Mouse (Mus musculus) forebrain, embryonic 12.5 days (tissue): ENCODE data around the gene Gm765. TPM values are rescaled to one million over a fixed set of nuclear protein-coding genes. Genes with fewer than 3 reads are reported as not detected.

Source experiments
- ATAC-seq: fragments of 200-750 bp; cut with Nextera tagmentation; 2 replicates; pipeline ENCODE4 v1.8.0; 2017; ENCODE audit warnings: moderate TSS enrichment; ENCODE audit not compliant: low FRiP score
- H3K27ac ChIP-seq: fragments of 300-500 bp; sonication (generic); 2 replicates; pipeline ENCODE4 v1.5.1; 2016; ENCODE audit warnings: mild to moderate bottlenecking
- H3K27me3 ChIP-seq: fragments of 300-500 bp; sonication (generic); 2 replicates; pipeline ENCODE4 v1.6.1; 2016; ENCODE audit warnings: mild to moderate bottlenecking
- H3K36me3 ChIP-seq: fragments of 300-500 bp; sonication (generic); replicated peaks from 2 replicates; pipeline ENCODE4 v1.6.1; 2016; ENCODE audit warnings: mild to moderate bottlenecking
- H3K4me1 ChIP-seq: fragments of 300-500 bp; sonication (generic); 2 replicates; pipeline ENCODE4 v1.6.1; 2016
- H3K4me2 ChIP-seq: fragments of 300-500 bp; sonication (generic); 2 replicates; pipeline ENCODE4 v1.6.1; 2016; ENCODE audit warnings: mild to moderate bottlenecking, moderate library complexity
- H3K4me3 ChIP-seq: fragments of 300-500 bp; sonication (generic); replicated peaks from 2 replicates; pipeline ENCODE4 v1.5.1; 2016; ENCODE audit warnings: mild to moderate bottlenecking
- H3K9ac ChIP-seq: fragments of 300-500 bp; sonication (generic); 2 replicates; pipeline ENCODE4 v1.6.1; 2016; ENCODE audit warnings: mild to moderate bottlenecking
- H3K9me3 ChIP-seq: fragments of 300-500 bp; sonication (generic); 2 replicates; pipeline ENCODE4 v1.6.1; 2016
- WGBS: fragments of 180-500 bp; shearing (Covaris S2); methylation state at CpG from one replicate; pipeline ENCODE4 v1.1.7; 2016; 5-methylcytosine and 5-hydroxymethylcytosine counted together
- polyA plus RNA-seq: library from polyadenylated mRNA; unstranded; fragments of >200 nt; fragmentation: Nextera tagmentation; extraction: Ambion mirVana; gene quantifications from 2 replicates; pipeline ENCODE4 v1.2.1, GENCODE M21; 2016

Gm765 gene
- polyA plus RNA-seq, 1 experiment from 2014 or later: not detected

- no peak for ATAC-seq
- no peak overlapping the region for H3K4me2 ChIP-seq
- no peaks in the 10 kb centered on the region for H3K27me3 ChIP-seq
- H3K4me3 ChIP-seq: no peak overlapping the region
- no peak overlapping the region for H3K9ac ChIP-seq
- H3K36me3 ChIP-seq: no peaks in the 10 kb centered on the region
- H3K4me1 ChIP-seq: no peaks in the 10 kb centered on the region
- H3K9me3 ChIP-seq: no peaks in the 10 kb centered on the region
- H3K27ac ChIP-seq: no peak overlapping the region
- WGBS: 90% methylated on average over 5 of the region's 5 CpGs
Observed at GRCm38 (mm10) chr6:98210237-98210636, 132.3 kb downstream of the Gm765 start.

GRCm38 (mm10) chr6:98208051-98208450, 134.5 kb downstream of the Gm765 start:
- H3K4me3 ChIP-seq: no peak overlapping the region
- H3K27me3 ChIP-seq: no peaks in the 10 kb centered on the region
- H3K4me1 ChIP-seq: no peaks in the 10 kb centered on the region
- no peaks in the 10 kb centered on the region for H3K9me3 ChIP-seq
- no peak overlapping the region for H3K27ac ChIP-seq
- no peak overlapping the region for H3K4me2 ChIP-seq
- WGBS: 95% methylated on average over 8 of the region's 8 CpGs
- no peak for ATAC-seq
- H3K36me3 ChIP-seq: no peaks in the 10 kb centered on the region
- no peak overlapping the region for H3K9ac ChIP-seq

- Histone ChIP-seq H3K27ac (no peak overlapping the region), H3K36me3 (no peaks in the 10 kb centered on the region), H3K4me2 (no peak overlapping the region), H3K9me3 (no peaks in the 10 kb centered on the region), H3K9ac (no peak overlapping the region), H3K4me3 (no peak overlapping the region), H3K4me1 (no peaks in the 10 kb centered on the region), H3K27me3 (no peaks in the 10 kb centered on the region)
- WGBS: 90% methylated on average over 2 of the region's 2 CpGs
- no peak for ATAC-seq
Observed at GRCm38 (mm10) chr6:98198706-98199105, 143.8 kb downstream of the Gm765 start.

- no peaks in the 10 kb centered on the region for H3K9me3 ChIP-seq
- H3K4me3 ChIP-seq: no peak overlapping the region
- H3K36me3 ChIP-seq: no peaks in the 10 kb centered on the region
- no peak overlapping the region for H3K4me2 ChIP-seq
- no peak overlapping the region for H3K9ac ChIP-seq
- no peaks in the 10 kb centered on the region for H3K4me1 ChIP-seq
- ATAC-seq: no peak
- 81% methylated on average over 8 of the region's 8 CpGs for WGBS
- no peaks in the 10 kb centered on the region for H3K27me3 ChIP-seq
- H3K27ac ChIP-seq: no peak overlapping the region
Observed at GRCm38 (mm10) chr6:98190745-98191442, 151.7 kb downstream of the Gm765 start.
